Mouse (Mus musculus): Measurements from ENCODE around the gene Rasgef1c. TPM values are rescaled to one million over a fixed set of nuclear protein-coding genes. Genes with fewer than 3 reads are reported as not detected.
A peak's percentile ranks its signal among the peaks of the same experiment; 100 is the strongest.

The Rasgef1c gene
- total and polyA plus RNA-seq, 3 experiments = 0.12 to 0.15 TPM; not detected in 1

- Histone ChIP-seq H3K9ac (ENCODE audit: control insufficient read depth, low read depth, low read length, poor library complexity, severe bottlenecking) (no peak overlapping the region), H3K4me1 (ENCODE audit: control insufficient read depth in 1 of 2, insufficient read depth in 2 of 2, low read length in 2 of 2) (no peaks in the 10 kb centered on the region), H3K79me2 (ENCODE audit: control insufficient read depth, insufficient read depth, low read length, poor library complexity) (no peaks in the 10 kb centered on the region), H3K36me3 (ENCODE audit: control insufficient read depth in 1 of 2, insufficient read depth in 2 of 2, low read length in 2 of 2) (no peaks in the 10 kb centered on the region), H3K27me3 (ENCODE audit: control insufficient read depth in 1 of 2, insufficient read depth in 2 of 2, low read length in 2 of 2) (no peaks in the 10 kb centered on the region; a peak in 1 of 4 replicates), H3K27ac (ENCODE audit: control insufficient read depth, low read depth, low read length) (no peak overlapping the region), H3K4me3 (ENCODE audit: control insufficient read depth in 1 of 2, insufficient read depth in 1 of 2, low read depth in 2 of 2, low read length in 2 of 2) (no peak overlapping the region), H3K9me3 (replicated peaks; ENCODE audit: insufficient read depth, low read length) (no peaks in the 10 kb centered on the region)
- TF ChIP-seq RAD21 (IDR thresholded peaks at IDR 0.05; ENCODE audit: low read depth, low read length) (no peak), RCOR1 (IDR thresholded peaks at IDR 0.05; ENCODE audit: low read depth, low read length) (no peak), E2F4 (IDR thresholded peaks at IDR 0.05; ENCODE audit: borderline replicate concordance, low read depth, low read length) (no peak), GATA1 (IDR thresholded peaks at IDR 0.05; ENCODE audit: low read depth, low read length) (no peak), ZMIZ1 (IDR thresholded peaks at IDR 0.05; ENCODE audit: low read depth, low read length) (no peak), MAFK (IDR thresholded peaks at IDR 0.05; ENCODE audit: borderline replicate concordance, low read depth, low read length) (no peak), ZNF384 (IDR thresholded peaks at IDR 0.05; ENCODE audit: low read depth, low read length) (no peak), JUND (IDR thresholded peaks at IDR 0.05; ENCODE audit: low read depth, low read length) (no peak), ZC3H11A (IDR thresholded peaks at IDR 0.05; ENCODE audit: low read depth, low read length) (no peak), BHLHE40 (IDR thresholded peaks at IDR 0.05; ENCODE audit: borderline replicate concordance, low read depth, low read length) (no peak)
- DNase-seq (ENCODE audit: low read depth, low spot score) = no peak
These were observed 72.2 kb downstream of the Rasgef1c start for GRCm38 (mm10) chr11:49973657-49974340.

DNA sequence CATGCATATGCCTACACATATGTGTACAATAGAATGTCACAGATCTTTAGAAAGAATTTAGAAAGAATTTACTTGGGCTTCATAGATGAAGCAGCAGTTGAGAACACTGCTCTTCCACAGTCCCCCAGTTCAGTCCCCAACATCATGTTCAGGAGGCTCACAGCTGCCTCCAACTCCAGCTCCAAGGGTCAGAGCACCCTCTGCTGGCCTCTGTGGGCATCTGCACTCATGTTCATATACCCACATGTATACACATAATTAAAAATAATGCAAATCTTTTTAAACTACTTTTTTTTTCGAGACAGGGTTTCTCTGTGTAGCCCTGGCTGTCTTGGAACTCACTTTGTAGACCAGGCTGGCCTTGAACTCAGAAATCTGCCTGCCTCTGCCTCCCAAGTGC is 73.0 kb downstream of the Rasgef1c start:
- H3K9me3 ChIP-seq (replicated peaks; ENCODE audit: insufficient read depth, low read length) = no peaks in the 10 kb centered on the region
- H3K4me3 ChIP-seq (ENCODE audit: control insufficient read depth in 1 of 2, insufficient read depth in 1 of 2, low read depth in 2 of 2, low read length in 2 of 2) = no peak overlapping the region
- peak; percentile 51 for DNase-seq (ENCODE audit: low read depth, low spot score)
- 0 out of 2 replicates have a peak, but pooled peaks have one; percentile 32 for TF ChIP-seq SMC3 (IDR thresholded peaks at IDR 0.05; ENCODE audit: low read depth, low read length)
- TF ChIP-seq ZC3H11A (IDR thresholded peaks at IDR 0.05; ENCODE audit: low read depth, low read length) = 0 out of 2 replicates have a peak, but pooled peaks have one; percentile 3
- TF ChIP-seq CTCF (IDR thresholded peaks at IDR 0.05 in 2 of 3, conservative IDR thresholded peaks at IDR 0.05 in 1 of 3; ENCODE audit: control insufficient read depth in 1 of 3, insufficient read depth in 1 of 3, low read depth in 2 of 3, low read length in 3 of 3, poor library complexity in 1 of 3, severe bottlenecking in 1 of 3) = peak; percentile 44 to 60 (median 52)
- TF ChIP-seq SIN3A (IDR thresholded peaks at IDR 0.05; ENCODE audit: low read length) = no peak
- TF ChIP-seq RAD21 (IDR thresholded peaks at IDR 0.05; ENCODE audit: low read depth, low read length) = peak; percentile 38
- no peaks in the 10 kb centered on the region for H3K36me3 ChIP-seq (ENCODE audit: control insufficient read depth in 1 of 2, insufficient read depth in 2 of 2, low read length in 2 of 2)
- H3K27ac ChIP-seq (ENCODE audit: control insufficient read depth, low read depth, low read length) = no peak overlapping the region
- no peaks in the 10 kb centered on the region for H3K79me2 ChIP-seq (ENCODE audit: control insufficient read depth, insufficient read depth, low read length, poor library complexity)
- no peak overlapping the region for H3K9ac ChIP-seq (ENCODE audit: control insufficient read depth, low read depth, low read length, poor library complexity, severe bottlenecking)
- no peaks in the 10 kb centered on the region for H3K4me1 ChIP-seq (ENCODE audit: control insufficient read depth in 1 of 2, insufficient read depth in 2 of 2, low read length in 2 of 2)
- H3K27me3 ChIP-seq (ENCODE audit: control insufficient read depth in 1 of 2, insufficient read depth in 2 of 2, low read length in 2 of 2) = no peaks in the 10 kb centered on the region; a peak in 1 of 4 replicates

Measured in MEL (cell line).